Mouse (Mus musculus) cerebellum, adult 2 months (tissue): ENCODE measurements around the gene Ccdc127. TPM values are rescaled to one million over a fixed set of nuclear protein-coding genes. Genes with fewer than 3 reads are reported as not detected.

Source experiments
- DNase-seq, 2 experiments: peaks; one replicate each; pipeline ENCODE4 v3.0.0; 2021
- H3K27ac ChIP-seq: fragments of 200-500 bp; 2 replicates; pipeline ENCODE4 v1.5.1; 2012; ENCODE audit warnings: low read length, control low read depth, inconsistent platforms; ENCODE audit not compliant: insufficient read depth
- H3K27me3 ChIP-seq: fragments of 200-500 bp; 2 replicates; pipeline ENCODE4 v1.6.1; 2012; ENCODE audit warnings: inconsistent platforms, mild to moderate bottlenecking, low read length, moderate library complexity; ENCODE audit not compliant: control insufficient read depth, insufficient read depth
- H3K4me1 ChIP-seq: fragments of 200-500 bp; 2 replicates; pipeline ENCODE4 v1.6.1; 2011; ENCODE audit warnings: low read length; ENCODE audit not compliant: control insufficient read depth, insufficient read depth
- H3K4me3 ChIP-seq: fragments of 200-500 bp; replicated peaks from 2 replicates; pipeline ENCODE3; 2011; ENCODE audit warnings: mild to moderate bottlenecking, low read depth, low read length, control low read depth; ENCODE audit not compliant: insufficient read depth
- CTCF ChIP-seq: fragments of 200-500 bp; IDR thresholded peaks from 2 replicates; pipeline ENCODE4 v1.5.1; 2011; ENCODE audit warnings: low read depth, mild to moderate bottlenecking, control low read depth, low read length, moderate library complexity, borderline replicate concordance; ENCODE audit not compliant: insufficient read depth
- POLR2A ChIP-seq: fragments of 200-500 bp; IDR thresholded peaks from 2 replicates; pipeline ENCODE4 v1.6.1; 2011; ENCODE audit warnings: low read length, control low read depth, borderline replicate concordance; ENCODE audit not compliant: insufficient read depth
- WGBS: fragments of 180-500 bp; shearing (Covaris S2); methylation state at CpG from one replicate; pipeline ENCODE4 v1.1.7; 2018; 5-methylcytosine and 5-hydroxymethylcytosine counted together
- polyA plus RNA-seq: library from polyadenylated mRNA; depleted of rRNA; stranded (reverse); fragments of >200 nt; gene quantifications from 2 replicates; pipeline ENCODE4 v1.2.3, GENCODE M21; 2012; rRNA removed

The Ccdc127 gene
- polyA plus RNA-seq, 1 experiment = 41.1 TPM

GRCm38 (mm10) chr13:74399298-74399839 lies 49.3 kb downstream of the Ccdc127 start, which contains the start of gene Ftl1-ps1:
Ftl1-ps1 (plus strand) TSS chr13:74399694.
- WGBS = 22% methylated on average over 11 of the region's 11 CpGs
- no peak within 1 kb of the TSS for H3K4me3 ChIP-seq
- H3K27me3 ChIP-seq = no peaks in the 10 kb centered on the region
- H3K27ac ChIP-seq = no peak within 1 kb of the TSS
- DNase-seq = no peak
- H3K4me1 ChIP-seq = no peaks in the 10 kb centered on the region
- TF ChIP-seq POLR2A (no peak), CTCF (no peak)

Other genes starting within 250 kb of the Ccdc127 start
- 7.4 and 10.9 TPM in 2 replicates for gene Slc9a3, start 228.9 kb upstream of the Ccdc127 start, polyA plus RNA-seq
- 58.6 and 61.7 TPM in 2 replicates for gene Exoc3, start 141.6 kb upstream of the Ccdc127 start, polyA plus RNA-seq
- gene Ahrr, start 58.0 kb upstream of the Ccdc127 start, polyA plus RNA-seq = 0.18 and 0.25 TPM in 2 replicates
- gene Pdcd6, start 32.7 kb upstream of the Ccdc127 start, polyA plus RNA-seq = 144 and 153 TPM in 2 replicates
- gene Sdha, start within 50 bp of the Ccdc127 start, polyA plus RNA-seq = 411 and 417 TPM in 2 replicates
- 0.43 and 0.60 TPM in 2 replicates for gene Lrrc14b, start 13.7 kb downstream of the Ccdc127 start, polyA plus RNA-seq
- 2.0 and 2.4 TPM in 2 replicates for gene Zfp72, start 40.5 kb downstream of the Ccdc127 start, polyA plus RNA-seq
- gene Ftl1-ps1, start 49.4 kb downstream of the Ccdc127 start, polyA plus RNA-seq = 20.5 and 21.7 TPM in 2 replicates
- gene Zfp825, start 143.7 kb downstream of the Ccdc127 start, polyA plus RNA-seq = 8.6 and 8.8 TPM in 2 replicates